Mouse (Mus musculus): ENCODE measurements around the gene Ntrk1.

GRCm38 (mm10) chr3:87811297-87811696 is 16.3 kb upstream of the Ntrk1 start:
- TF ChIP-seq CTCF (IDR thresholded peaks at IDR 0.05; ENCODE audit: control insufficient read depth, insufficient read depth, low read length) (no peak), POLR2A (IDR thresholded peaks at IDR 0.05; ENCODE audit: borderline replicate concordance, control insufficient read depth, low read depth, low read length) (no peak)

Measured in bone marrow, adult 2 months (tissue).